Mouse (Mus musculus) kidney, postnatal 10 days (tissue): ENCODE results near the gene Rarg.

Experiments used
- DNase-seq: peaks from one replicate; pipeline ENCODE4 v3.0.0; 2021; ENCODE audit warnings: mixed read lengths

The Rarg gene

GRCm38 (mm10) chr15:102256431-102257201 is 701 bp downstream of the Rarg start:
- DNase-seq, result peak; percentile 47

GRCm38 (mm10) chr15:102255547-102256255 is 1.6 kb downstream of the Rarg start:
- peak; percentile 76 for DNase-seq

- DNase-seq, result no peak
Observed at GRCm38 (mm10) chr15:102250521-102250920, 6.8 kb downstream of the Rarg start.

GRCm38 (mm10) chr15:102249967-102250366 is 7.3 kb downstream of the Rarg start:
- no peak for DNase-seq

GRCm38 (mm10) chr15:102249251-102249691 is 8.0 kb downstream of the Rarg start:
- peak; percentile 80 for DNase-seq

- peak; percentile 69 for DNase-seq
Observed at GRCm38 (mm10) chr15:102248812-102249191, 8.5 kb downstream of the Rarg start.

- peak; percentile 31 for DNase-seq
Observed at GRCm38 (mm10) chr15:102248131-102248811, 9.0 kb downstream of the Rarg start.

GRCm38 (mm10) chr15:102247252-102248130 is 9.8 kb downstream of the Rarg start:
- peak; percentile 90 for DNase-seq

- peak; percentile 99 for DNase-seq
Observed at GRCm38 (mm10) chr15:102246866-102247251, 10.5 kb downstream of the Rarg start.

- DNase-seq, result peak; percentile 89
Observed at GRCm38 (mm10) chr15:102245891-102246741, 11.2 kb downstream of the Rarg start.

- peak; percentile 44 for DNase-seq
Observed at GRCm38 (mm10) chr15:102245461-102245881, 11.8 kb downstream of the Rarg start.

- DNase-seq, result peak; percentile 67
Observed at GRCm38 (mm10) chr15:102244306-102245191, 12.8 kb downstream of the Rarg start.

GRCm38 (mm10) chr15:102243229-102244190 is 13.8 kb downstream of the Rarg start:
- peak; percentile 67 for DNase-seq

- DNase-seq, result no peak
Observed at GRCm38 (mm10) chr15:102242404-102243228, 14.7 kb downstream of the Rarg start.

GRCm38 (mm10) chr15:102240607-102241006 is 16.7 kb downstream of the Rarg start:
- DNase-seq, result peak; percentile 82

- no peak for DNase-seq
Observed at GRCm38 (mm10) chr15:102239851-102240250, 17.5 kb downstream of the Rarg start.

- DNase-seq, result peak; percentile 92
Observed at GRCm38 (mm10) chr15:102239260-102239590, 18.1 kb downstream of the Rarg start.

- DNase-seq, result no peak
Observed at GRCm38 (mm10) chr15:102238543-102239259, 18.6 kb downstream of the Rarg start.
